Mouse (Mus musculus) spleen, postnatal 10 days (tissue): ENCODE results near the gene Negr1.

Experiments
- DNase-seq, 2 experiments: peaks; one replicate each; pipeline ENCODE4 v3.0.0; 2021 to 2022; ENCODE audit warnings: low spot score in 2 of 2

The Negr1 gene

DNA sequence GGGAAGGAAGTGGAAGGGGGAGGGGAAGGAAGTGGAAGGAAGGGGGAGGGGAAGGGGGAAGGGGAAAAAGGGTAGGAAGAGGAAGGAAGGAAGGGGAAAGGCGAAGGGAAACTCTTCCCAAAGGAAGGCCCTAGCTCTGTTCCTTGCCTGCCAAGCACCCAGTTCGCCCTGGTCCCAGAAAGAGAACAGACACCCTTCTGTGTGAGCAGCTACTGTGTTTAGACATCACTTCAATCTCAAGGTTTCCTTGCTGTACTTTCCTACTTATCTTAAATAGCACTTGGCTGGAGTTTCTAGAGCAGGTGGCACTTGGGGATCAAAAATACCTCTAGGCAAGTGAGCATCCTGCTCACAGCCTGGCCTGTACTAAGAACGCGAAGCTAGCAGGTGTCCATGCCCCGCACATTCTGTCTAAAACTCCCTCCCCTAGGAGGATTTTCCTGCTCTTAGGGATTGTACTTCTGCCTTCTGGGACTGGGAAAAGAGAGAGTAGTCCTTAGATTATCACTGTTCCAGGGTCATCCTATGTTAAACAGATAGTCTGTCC, 128.5 kb downstream of the Negr1 start:
- DNase-seq, result no peak

DNA sequence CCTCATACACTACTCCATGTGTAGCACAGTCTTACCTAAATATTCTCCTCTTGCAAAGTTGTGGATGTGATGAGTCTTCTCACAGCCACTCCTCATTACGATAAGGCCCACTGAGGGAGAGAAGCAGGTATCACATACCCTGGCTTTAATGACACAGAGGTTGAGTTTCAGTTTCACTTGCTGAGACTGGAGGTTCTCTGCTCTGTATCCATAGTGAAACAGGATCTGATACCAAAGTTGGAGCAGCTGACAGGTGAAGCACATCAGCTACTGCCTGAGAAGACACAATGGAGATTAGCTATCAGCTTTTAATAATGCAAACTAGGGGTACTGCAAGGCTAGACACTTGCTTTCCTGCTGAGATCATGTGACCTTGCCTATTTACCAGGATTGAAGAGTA, 137.1 kb downstream of the Negr1 start:
- DNase-seq, result no peak

DNA sequence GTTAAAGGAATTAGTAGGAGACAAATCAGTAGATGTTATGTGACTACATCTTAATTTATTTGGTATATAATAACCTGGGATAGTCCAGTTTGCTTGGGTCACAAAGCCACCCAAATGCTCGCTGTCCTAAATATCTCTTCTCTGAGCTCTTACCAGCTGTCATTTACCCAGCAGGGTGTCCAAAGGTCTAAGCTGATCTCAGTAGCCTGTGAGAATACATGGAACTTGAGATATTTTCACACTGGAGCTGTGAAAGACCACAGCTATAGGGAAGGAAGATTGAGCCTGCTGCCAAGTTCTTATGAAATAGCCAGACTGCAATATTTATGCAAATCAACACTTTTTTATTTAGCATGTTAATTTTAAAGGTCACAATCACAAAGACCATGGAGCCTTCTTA, 141.6 kb downstream of the Negr1 start:
- no peak for DNase-seq

DNA sequence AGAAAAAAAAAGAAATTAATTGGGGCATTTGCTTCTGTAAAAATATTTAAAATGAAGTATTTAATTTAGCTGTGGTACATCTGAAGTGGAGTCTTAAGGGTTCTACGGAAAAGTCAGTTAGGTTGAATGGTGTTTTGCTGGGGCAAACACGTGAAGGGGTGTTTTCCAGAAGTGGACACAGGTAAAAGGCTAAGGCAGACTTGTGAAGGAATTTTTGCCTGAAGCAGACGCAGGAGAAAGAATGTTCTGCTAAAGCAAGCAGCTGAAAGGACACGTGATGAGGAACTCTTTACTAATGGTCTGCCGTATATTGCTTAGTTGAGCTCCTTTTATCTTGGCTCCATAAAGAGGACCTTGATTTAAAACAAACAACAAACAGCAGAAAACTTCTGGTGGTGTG, 148.6 kb downstream of the Negr1 start:
- DNase-seq, result no peak

DNA sequence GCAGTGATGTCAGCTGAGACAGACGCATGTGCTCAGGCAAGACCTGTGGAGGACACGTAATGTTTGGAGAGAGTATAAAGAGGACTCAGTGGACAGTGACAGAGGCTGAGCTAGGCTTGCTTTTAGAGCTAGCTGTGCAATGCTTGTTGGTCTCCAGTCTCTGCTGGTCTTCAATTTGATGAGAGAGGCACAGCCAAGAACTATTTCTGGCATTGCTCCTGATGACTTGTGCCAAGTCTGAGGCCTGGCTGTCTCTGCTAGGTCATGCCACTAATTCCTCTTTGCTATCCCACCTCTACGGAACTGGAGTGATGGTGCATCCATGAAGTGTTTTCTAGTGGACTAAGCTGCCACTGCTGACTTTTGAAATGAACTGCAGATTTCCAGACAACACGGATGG, 149.1 kb downstream of the Negr1 start:
- DNase-seq, result no peak

DNA sequence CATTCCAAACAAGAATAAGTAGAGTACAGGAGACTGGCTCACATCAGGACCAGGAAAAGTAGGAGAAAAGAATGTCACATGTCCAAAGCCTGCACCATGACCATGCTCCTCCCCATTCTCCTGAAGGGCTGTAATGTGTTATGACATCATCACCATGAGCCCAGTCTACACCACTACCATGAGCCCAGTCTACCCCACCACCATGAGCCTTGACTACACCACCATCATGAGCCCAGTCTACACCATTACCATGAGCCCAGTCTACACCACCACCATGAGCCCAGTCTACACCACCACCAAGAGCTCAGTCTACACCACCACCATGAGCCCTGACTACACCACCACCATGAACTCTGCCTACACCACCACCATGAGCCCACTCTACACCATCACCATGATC, 174.7 kb downstream of the Negr1 start:
- DNase-seq, result no peak

DNA sequence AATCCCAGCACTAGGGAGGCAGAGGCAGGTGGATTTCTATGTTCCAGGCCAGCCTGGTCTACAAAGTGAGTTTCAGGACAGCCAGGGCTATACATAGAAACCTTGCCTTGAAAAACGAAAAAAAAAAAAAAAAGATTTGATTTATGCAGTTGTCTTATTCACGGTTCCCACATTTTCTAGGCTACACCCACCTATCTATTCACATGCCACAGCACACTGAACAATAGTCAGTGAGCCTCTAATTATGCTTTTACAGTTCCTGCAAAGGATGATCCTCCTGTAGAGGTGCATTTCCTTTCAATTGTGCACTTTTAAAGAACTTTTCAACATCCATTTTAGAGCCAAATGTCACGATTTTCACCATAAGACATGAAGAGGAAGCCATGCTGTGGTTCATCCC, 177.9 kb downstream of the Negr1 start:
- no peak for DNase-seq

DNA sequence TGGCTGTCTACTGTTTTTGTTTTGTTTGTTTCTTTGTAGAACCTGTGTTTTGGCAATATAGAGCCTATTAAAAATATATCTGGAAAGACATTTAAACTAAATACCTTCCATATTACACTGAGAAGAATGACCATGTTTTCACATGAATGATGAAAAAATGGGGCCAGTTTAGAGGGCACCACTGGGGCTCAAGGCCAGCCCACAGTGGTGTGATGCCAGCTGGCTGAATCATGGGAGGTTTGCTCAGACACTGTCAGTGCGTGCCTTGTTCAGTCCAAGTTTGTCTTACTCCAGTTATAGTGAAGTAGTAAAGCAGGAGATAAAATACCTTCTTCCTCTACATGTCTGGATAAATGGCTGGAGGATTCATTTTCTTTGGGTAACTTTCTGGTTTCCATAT, 181.7 kb downstream of the Negr1 start:
- DNase-seq, result no peak

DNA sequence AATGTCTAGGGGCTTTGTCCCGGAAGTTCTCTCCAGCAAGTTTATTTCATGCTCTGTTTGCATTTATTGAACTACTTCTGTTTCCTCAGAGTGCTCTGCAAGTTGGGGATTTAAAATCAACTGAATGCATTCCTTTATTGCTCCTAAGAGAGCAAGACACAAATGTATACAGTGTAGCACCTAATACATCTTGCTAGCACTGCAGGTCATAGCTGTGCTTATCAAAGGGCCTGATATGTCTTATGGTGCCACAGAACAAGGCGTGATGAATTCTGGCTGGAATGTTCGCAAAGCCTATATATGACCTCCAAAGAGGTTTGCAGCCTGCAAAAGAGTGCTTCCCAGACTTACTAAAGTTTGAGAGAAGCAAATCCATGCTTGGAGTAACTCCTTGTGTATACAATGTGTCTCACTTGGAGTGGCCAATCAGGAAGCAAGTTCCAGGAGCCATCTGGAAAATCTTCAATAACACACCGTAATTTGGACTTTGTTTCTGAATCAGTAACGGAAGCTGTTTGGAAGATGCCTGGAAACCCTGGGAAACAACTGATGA, 183.7 kb downstream of the Negr1 start:
- DNase-seq, result no peak

DNA sequence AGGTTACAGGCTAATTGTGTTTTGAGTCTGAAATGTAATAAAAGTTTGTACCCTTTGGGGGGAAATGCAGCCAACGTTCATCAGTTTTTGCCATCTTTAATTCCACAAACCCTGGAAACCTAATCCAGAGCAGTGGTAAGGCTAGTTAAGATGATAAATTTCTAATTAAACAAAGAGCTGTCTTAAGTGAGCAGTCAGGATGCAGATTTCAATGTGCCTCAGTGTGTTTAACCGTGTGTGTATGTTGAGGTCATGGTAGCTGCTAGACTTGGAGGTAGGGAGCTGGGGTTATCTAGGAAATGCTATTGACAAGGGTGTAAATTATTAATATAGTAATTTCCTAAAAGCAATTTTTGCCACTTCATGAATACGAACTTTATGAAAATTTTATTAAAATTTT, 185.9 kb downstream of the Negr1 start:
- no peak for DNase-seq

DNA sequence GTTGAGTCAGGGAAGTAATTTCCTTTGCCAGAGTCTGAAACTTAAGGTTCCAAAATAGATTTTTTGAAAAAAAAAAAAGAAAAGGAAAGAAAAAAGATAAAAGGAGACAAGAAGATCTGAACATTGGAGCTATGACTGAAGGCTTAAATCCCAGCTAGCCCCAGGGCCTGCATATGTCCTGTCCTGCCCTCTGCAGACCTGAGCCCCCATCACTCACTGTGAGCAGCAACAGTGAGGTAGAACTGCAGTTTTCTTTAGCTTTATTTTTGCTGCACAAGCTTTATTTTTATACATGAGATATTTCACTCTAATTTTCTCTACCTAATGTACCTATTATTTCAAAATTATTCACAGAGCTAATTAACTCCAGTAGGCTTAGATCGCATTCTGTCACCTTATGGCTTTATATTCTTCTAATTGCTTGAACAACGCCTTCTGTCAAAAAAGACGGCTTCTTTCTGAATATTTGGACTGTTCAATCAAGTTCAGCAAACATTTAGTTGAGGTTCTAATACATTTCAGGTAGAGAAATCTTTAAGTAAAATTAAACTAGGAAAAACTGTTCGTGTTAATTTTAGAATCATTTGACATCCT, 192.3 kb downstream of the Negr1 start:
- no peak for DNase-seq

DNA sequence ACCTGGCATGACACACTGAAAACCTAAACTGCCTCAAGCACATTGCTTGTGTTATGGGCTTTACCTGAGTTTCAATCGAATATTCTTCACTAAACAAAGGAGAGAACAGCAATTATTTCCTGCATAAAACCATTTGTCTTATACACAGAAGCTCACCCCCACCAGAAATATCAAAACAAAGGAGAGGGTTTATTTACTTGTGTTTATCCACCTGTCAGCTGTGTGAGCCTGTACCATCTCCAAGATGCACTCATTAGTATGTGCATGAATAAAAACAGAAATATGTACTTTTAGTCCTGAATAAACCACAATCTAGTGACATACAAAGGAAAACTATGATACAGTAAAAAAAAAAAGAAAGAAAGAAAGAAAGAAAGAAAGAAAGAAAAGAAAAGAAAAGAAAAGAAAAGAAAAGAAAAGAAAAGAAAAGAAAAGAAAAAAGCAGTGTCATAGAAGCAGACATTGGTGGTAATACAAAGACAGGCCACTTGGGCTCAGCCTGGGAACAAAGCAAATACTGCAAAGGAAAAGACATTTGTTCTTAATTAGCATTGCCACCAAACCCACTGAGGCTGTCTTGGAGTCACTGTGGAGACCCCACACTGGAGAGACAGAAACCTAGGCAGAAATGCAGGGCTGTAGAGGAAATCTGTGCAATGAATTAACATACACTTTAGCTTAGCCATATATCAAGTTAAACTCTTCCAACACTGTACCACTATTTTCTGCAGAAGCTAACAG, 193.4 kb downstream of the Negr1 start:
- DNase-seq, result no peak

DNA sequence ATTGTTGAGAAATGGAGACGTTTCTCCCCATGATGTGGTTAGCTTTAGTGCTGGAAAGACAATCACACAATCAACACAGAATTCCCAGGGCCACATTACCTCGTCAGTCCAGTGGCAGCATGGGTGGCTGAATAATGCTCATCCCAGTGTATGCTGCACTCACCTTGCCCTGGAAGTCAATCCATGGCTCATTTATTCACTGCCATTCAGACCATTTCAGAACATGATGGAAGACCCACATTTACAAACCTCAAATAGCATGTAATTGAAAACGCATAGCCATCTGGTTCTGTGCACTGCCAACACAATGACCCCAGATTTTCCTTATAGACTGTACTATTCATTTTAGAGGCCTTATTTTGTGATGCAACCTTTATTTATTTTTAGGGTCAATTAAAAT, 203.4 kb downstream of the Negr1 start:
- no peak for DNase-seq

DNA sequence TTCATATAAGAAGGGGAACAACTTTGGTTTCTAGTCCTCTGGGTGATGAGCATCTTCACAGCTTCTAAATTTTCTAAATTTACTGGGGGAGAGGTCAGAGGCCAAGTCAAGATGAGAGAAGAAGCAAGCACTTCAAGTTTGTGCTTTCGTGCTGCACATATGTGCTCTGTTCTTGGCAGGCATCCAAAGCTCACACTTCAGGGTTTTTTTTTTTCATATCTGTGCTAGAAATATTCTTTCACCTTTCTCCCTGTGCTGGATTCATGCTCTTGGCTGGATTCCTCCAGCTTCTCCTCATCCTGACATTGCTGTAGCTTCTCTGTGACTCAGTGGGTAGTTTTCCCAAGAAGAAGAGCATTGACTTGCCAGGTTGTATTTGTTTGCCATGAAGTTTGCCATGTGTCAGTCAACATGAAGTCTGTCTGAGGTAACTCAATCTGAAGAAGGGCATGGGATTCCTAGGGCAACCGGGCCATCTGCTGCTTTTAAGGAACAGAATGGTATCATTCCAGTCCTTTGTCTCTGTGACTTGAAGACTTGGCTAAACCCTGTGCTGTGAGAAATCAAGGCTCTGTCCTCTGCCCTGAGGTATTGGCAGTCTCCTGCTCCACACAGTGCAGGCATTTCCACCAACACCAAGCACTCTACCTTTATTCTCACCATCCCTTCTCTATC, 204.7 kb downstream of the Negr1 start:
- no peak for DNase-seq

DNA sequence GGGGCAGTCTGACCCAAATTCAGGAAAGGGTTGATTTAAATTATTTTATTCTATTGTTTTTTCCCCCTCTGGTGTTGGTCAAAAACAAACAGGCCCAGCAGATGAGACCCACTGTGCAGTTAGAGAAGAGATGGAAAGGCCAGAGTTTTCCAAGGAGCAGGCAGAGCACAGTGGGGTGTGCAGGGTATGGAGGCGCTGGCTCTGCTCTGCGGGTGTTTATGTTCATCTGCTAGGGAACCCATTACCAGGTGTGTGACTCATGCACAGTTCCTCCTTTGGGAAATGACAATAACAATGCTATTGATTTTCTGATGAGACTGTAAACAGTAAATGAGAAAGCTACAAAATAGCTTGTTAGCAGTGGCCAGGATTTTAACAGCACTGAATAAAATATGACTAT, 210.0 kb downstream of the Negr1 start:
- no peak for DNase-seq

DNA sequence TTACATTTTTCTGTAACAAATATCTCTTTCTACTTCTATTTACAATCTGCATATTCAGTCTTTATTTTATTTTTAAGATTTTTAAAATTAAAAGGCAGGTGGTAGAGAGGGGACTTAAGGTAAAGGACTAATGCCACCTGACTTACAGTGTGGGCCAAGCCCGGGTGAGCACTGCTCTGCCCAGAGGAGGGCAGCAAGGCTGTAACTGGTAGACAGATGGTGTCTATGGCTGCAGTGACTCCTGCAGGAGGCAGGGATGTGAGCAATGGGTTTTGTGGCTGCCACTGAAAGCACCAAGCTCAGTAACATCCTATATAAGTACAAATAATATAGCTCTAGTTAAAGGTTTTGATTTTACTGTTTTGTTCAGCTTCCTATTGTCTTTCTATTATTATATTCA, 210.5 kb downstream of the Negr1 start:
- DNase-seq, result no peak

DNA sequence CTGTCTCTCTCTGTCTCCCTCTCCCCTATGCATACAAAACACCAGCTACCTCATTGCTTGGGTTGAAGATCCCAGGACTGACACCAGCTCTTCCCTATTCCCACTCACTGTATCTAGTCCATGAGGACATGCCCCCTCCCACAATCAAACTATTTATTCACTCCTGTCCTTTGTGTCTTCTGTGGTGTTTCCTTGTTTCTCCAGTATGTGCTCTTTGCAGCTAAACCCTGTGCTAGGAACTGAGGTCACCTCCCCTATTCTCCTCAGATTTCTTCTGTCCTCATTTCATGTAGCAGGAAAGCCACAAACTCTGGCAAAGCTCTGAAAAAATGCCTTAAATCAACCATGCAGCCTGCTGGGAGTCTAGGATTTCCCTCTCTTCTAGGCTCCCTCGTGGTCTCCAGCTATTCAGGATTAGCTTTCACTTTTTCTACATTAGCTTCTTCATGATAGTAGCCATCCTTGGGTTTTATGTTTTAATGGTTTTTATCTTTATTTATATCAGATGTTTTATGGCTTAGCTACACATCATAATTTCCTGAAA, 222.8 kb downstream of the Negr1 start:
- DNase-seq, result no peak

DNA sequence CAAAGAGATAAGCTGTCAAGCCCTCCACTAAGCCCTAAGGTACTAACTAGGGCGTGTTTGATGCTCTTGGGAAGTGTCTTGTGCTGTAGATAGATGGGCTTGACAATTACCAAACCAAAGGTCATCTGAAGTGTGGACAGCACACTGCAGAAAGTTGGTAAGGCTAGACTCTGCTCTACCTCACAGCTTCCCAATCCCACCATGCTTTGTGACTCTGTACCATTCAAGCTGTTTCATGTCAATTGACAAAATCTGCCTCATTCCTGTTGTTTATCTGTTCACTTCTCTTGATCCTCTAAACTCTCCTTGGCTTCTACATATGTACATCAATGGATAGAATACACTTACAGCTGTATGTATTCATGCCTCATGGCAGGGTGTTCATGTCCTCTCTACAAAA, 224.8 kb downstream of the Negr1 start:
- no peak for DNase-seq

DNA sequence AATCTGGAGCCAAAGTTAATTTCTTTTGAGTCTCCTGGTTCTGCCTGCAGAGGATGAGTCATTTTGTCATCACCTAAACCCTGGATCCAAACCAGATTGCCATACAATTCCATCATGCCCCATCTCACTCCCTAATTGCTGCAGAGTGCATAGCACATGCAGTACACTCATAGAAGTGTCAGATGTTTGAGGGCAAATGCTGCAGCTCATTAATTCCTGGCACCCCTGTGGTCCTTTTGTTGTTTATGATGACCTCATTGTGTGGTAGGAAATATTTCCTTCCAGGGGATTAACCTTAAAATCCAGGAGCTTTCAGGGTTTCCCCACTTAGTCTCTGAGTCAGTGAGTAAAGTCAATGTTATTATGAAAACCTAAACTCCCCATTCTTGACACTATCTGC, 229.6 kb downstream of the Negr1 start:
- no peak for DNase-seq

DNA sequence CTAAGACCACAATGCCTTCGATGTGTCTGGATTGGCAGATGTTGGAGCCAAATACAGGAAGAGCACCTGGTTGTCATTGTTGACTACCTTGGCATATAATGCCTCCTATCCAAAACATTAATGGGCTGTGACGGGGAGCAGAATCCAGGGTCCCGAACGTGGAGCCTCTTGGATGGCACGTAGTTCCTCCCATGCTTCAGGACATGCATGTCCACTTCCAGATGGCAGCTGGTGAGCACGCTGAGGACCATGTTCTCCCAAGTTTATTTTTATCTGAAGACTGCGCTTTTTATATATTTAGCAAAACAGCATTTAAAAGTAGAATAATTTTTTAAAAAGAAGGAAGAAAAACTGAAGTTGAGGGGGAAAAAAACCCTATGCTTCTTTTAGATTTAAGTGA, 231.1 kb downstream of the Negr1 start:
- DNase-seq, result no peak

DNA sequence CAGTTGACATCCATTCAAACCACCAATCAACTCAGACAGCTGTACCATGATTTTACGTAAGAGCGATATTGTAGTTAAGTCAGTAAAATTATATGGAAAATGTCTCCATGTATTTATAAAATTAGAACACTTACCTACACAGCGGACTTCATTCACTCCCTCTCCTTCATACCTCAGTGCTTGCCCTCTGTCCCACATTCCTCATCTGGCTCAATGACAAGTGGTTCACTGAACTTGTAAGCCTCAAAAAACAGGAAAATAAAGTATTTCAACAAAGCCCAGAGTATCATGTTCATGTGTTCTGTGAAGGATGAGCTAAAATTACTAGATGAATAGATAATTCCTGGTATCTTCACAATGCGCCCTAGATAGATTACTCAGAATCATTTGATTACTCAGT, 232.5 kb downstream of the Negr1 start:
- DNase-seq, result no peak

DNA sequence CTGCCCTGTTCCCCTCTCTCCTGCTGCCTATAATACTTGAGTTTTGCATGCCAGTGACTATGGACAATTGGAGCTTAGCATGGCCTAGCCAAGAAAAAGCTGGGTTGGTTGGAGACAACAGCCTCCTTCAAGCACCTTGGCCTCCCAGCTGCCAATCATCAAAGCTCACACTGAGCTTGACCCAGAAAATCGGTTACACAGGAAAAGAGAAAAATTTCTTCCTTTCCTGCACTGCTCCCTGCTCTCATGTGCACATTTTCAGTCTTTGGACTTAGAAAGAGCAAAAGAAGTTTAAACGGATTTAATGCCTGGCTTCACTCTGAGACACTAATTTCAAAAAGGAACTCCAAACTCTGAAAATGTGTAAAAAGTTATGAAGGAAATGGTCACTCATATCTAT, 233.0 kb downstream of the Negr1 start:
- DNase-seq, result no peak
